Mouse (Mus musculus): ENCODE measurements around the gene 2010300C02Rik. TPM values are rescaled to one million over a fixed set of nuclear protein-coding genes. Genes with fewer than 3 reads are reported as not detected.
"Not testable (repeated sequence)": the region's sequence is repeated elsewhere in the genome, so short reads cannot be mapped to it uniquely, and the experiment has no call there.

2010300C02Rik gene
- total RNA-seq, 1 experiment from 2014 or later: not detected

DNA sequence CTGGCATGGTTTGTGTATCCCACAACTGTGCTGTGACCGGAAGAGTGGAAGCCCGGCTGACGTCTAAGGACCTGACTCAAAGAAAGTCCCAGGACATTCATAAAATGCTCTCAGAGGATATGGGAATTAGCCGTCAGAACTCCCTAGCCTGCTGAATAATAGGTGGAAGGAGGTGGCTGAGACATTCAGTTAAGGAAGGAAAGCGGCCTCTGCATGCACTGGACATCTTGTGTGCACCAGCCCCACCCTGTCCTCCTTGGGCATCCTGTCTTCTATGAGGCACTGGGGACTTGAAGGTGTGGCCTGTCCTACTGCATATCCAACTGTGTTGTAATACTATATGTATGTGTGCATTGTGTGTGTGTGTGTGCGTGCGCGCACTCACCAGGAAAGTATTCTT, 87.5 kb downstream of the 2010300C02Rik start:
- ATAC-seq (replicated peaks; ENCODE audit: low read depth, poor library complexity, severe bottlenecking): no peak

DNA sequence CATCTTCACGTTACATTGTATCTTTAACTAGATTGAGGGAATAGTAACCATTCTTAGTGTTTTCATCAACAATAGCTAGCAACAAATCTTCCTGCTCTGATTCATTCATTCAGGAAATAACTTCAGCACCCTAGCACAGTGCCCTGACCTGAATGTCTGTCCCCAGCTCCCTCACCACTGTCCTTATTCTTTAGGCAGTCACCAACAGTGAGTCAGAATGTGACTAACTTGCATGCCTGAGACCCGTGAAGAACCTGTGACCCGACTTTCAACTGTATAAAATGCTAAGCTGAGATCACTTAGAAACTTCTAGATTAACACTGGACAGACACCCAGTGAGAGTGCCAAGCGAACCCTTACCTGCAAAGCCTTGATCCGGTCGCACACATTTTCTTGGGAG, 88.4 kb downstream of the 2010300C02Rik start:
- no peak for ATAC-seq (replicated peaks; ENCODE audit: low read depth, poor library complexity, severe bottlenecking)

DNA sequence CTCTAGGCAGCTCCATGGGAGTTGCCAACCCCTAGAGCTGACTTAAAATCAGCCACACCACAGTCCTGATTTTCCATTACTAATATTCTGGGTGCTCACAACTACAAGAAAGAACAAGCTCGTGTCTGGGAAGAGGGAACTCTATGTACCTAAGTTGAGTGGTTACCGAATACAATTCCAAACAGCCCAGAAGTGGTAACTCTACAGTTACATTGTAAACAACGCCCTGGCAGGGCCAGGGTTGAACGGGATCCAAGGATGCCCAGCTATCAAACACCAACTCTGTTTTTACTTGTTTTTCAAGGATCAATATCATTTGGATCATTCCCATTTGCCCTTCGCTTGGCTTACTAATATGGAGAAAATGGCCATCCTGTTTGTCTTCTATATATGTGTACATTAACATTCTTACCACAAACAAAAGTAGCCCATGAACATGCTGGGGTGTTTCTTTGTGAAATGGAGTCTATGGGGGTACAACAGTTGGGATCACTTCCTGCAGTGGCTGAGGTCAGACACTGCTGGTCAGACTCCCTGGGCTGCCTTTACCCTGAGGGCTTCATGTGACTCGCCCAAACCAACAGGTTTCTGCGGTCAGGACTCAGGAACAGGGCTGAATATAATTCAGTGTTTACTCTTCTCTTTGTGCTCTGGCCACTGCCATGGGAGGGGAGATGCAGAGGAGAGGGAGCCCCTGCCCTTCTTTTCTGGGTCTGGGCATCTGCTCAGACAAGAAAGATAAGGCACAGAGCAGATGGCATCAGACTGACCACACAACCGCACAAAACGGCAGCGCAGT, 89.3 kb downstream of the 2010300C02Rik start:
- no peak for ATAC-seq (replicated peaks; ENCODE audit: low read depth, poor library complexity, severe bottlenecking)

DNA sequence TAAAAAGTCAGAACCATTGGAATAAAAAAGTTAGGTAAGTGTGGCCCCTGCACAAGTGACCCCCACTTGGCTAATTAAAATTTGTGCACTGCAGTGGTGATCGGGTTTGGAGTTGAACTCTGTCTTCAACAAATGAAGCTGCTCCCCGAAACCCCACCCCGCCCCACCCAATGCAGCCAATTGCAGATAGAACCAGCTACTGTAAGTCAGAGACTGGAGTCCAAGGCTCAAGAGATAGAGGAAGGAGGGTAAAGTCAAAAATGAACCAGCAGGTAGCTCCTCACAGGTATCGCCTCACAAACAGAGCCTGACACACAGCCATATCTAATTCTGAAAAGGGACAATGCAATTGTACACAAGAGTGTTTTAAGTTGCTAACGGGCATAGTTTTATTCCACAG, 90.0 kb downstream of the 2010300C02Rik start:
- no peak for ATAC-seq (replicated peaks; ENCODE audit: low read depth, poor library complexity, severe bottlenecking)

DNA sequence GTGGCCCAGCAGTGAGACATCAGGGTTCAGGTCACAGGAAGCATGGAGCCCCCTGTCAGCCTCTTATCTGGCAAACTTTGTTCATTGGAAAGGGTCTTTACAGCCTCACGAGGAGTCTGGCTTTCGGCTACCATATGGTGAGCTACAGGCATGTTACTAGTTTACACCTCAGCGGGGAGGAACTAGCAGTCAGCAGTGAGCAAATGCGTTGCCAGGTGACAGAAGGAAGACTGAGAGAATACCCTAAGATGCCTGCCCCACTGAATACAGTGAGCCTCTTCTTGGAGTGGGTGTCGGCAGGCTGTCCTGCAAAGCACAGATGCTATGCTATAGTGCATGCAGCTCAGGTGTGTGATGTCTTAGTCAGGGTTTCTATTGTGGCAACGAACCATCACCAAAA, 91.1 kb downstream of the 2010300C02Rik start:
- no peak for ATAC-seq (replicated peaks; ENCODE audit: low read depth, poor library complexity, severe bottlenecking)

DNA sequence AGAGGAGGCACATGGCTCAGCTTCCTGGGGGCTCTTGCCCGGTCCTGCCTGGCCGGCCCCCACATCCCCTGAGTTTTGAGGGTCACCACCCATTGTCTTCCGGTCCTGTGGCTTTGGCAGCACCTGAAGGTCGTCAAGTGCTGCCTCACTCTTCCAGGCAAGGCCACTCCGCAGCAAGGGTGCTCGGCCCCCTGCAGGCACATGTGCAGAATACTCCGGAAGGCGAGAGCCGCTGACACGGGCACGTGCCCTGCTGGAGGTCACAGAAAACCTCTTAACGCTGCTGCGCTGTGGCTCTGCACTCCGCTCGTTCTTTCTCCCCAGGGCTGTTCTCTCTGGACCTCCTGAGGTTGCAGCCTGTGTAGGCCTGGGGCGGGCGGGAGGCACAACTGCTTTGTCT, 95.7 kb downstream of the 2010300C02Rik start:
- peak; percentile 63 for ATAC-seq (replicated peaks; ENCODE audit: low read depth, poor library complexity, severe bottlenecking)

DNA sequence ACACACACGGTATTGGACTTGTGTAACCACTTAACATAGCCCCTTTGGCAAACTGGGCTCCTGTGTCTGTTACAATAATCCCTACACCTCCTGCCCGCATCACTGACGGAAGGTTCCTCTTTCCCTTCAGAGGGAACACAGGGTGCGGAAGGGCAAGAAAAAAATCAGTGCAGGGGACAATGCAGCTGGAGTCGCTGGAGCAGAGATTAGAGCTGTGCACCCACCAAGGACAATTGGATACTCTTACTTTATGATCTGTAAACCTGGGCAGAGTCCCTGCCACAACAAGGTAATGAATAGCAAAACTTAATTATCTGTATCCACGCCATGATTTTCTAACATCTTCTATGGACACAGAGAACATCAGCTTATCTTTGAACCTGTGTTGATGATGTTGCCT, 97.8 kb downstream of the 2010300C02Rik start:
- no peak for ATAC-seq (replicated peaks; ENCODE audit: low read depth, poor library complexity, severe bottlenecking)

DNA sequence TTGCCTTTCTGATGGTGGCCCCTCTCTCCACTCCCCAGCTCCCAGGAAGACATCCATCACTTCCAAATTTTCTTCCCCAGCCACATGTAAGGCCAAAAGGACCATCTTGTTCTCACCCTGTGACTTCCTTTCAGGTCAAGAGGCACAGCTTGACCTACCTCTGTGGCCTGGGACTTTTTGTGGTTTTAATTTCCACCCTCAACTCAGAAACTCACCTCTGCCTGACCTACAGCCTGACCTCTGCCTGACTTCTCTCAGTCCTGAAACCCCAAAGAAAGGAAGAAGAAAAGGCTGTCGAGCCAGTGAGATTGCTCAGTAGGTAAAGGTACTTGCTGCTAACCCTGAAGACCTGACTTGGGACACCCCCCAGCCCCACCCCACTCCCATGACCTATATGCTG, 100.3 kb downstream of the 2010300C02Rik start:
- no peak for ATAC-seq (replicated peaks; ENCODE audit: low read depth, poor library complexity, severe bottlenecking)

DNA sequence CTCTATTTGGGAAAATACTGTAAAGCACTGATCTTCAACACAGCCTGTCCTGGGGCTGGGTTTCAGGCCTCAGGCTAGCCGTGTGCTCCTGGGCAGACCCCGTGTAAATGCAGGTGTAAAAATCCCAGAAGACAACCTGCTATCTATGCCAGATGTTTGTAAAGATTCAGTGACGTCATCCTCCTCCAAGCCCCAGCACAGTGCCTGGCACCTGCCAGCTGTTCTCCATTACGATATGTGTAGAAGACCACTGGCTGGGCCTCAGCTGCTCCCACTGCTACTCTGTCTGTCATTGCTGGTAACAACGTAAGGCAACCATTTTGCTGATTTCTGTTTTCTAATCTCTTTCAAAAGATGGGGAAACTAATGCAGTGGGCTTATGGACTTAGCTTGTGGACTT, 102.8 kb downstream of the 2010300C02Rik start:
- ATAC-seq (replicated peaks; ENCODE audit: low read depth, poor library complexity, severe bottlenecking): no peak

DNA sequence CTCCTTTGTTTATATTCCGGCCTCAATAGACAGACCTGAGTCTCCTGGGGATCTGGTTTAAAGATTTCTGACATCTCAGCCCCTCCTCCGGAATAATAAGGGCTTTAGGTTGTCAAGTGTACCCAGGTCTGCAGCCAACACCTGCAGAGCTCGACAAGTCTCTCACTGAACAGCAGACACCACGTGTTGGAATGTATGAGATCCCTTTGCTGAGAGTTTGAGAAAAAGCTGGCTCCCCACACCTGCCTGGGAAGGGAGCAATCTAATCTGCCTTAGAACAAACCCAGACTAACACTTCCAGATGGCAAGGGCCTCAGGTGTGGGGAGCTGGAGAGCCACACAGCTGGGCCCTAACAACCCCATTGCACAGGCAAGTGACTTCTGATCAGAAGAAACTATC, 103.3 kb downstream of the 2010300C02Rik start:
- no peak for ATAC-seq (replicated peaks; ENCODE audit: low read depth, poor library complexity, severe bottlenecking)

DNA sequence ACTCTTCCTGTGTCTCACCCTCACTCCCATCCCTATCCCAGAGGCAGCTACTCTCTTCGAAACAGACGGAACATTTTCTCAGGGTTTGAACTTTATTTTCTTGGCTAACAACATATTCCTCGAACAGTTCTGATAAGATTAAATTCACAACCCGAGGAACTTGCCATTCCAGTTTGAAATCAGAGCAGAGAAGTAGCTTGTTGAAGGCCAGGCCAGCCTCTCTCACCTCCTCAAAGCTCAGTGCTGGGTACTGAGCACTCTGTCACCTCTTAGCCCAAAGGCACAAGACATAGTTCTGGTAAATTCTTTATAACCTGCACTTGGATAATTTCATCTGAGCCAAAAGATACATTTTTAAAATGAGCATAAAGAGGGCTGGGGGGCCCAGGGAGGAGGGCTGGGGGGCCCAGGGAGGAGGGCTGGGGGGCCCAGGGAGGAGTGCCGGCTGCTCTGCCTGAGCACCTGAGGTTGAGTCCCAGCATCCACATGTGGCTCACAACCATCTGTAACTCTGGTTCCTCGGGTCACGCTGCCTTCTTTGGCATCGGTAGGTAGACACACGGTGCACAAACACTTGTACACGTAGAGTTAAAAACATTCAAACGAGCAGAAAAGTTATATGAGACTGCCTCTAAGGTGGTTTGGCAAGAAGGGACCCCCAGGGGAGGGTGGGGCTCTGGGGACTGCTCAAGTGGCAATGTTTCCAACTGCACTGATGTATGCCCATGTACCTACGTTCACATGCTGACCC, 104.4 kb downstream of the 2010300C02Rik start:
- no peak for ATAC-seq (replicated peaks; ENCODE audit: low read depth, poor library complexity, severe bottlenecking)

DNA sequence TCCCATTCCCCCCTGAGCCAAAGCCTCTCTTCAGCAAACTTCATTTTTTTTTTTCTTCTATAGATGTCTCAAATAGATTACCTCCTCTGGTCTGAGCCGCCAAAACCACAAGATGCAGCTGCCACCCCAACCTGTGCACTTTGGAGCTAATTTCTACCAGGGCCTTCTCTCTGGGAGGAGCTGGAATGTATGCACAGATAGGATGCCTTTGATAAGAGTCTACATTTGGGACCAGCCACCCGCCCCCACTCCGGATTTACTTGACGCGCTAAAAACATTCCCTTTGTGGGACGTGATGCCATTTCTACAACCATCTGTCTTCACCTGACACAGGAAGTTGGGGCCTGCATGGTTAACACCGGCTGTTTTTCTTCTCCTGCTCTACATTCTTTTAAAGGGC, 105.0 kb downstream of the 2010300C02Rik start:
- ATAC-seq (replicated peaks; ENCODE audit: low read depth, poor library complexity, severe bottlenecking): no peak

DNA sequence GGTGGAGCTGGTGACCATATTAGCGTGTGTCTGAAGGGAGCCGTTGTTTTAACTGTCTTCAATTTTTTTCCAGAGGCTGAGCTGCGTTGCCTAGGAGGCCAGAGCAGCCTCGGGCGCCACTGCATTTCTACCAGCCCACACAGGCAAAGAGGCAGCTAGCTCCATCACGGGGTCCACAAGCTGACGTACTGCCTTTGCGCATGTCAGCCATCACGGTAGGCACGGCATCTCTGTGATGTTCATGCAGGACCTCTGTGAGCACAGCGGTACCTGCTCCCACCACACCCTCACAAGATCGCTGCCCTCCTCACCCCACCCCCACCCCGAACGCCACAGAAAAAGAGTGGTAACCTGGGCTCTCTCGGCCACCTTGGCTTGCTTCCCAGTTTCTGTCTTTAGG, 105.8 kb downstream of the 2010300C02Rik start:
- peak; percentile 20; the same call in 1 of the 2 replicates for ATAC-seq (replicated peaks; ENCODE audit: low read depth, poor library complexity, severe bottlenecking)

DNA sequence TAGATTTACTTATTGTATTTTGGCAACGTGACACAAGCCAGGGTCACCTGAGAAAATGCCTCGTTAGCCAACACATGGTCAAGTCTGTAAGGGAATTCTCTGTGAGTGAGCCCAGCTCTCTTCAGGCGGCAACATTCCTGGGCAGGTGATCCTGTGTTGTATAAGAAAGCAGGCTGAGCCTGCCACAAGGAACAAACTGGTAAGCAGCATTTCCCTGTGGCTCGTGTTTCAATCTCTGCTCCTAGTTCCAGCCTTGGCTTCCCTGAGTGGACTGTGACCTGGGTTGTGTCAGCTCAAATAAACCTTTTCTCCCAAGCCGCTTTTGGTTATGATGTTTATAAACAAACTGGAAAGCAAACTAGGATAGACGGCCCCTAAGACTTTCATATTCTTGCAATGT, 108.9 kb downstream of the 2010300C02Rik start:
- ATAC-seq (replicated peaks; ENCODE audit: low read depth, poor library complexity, severe bottlenecking): no peak

DNA sequence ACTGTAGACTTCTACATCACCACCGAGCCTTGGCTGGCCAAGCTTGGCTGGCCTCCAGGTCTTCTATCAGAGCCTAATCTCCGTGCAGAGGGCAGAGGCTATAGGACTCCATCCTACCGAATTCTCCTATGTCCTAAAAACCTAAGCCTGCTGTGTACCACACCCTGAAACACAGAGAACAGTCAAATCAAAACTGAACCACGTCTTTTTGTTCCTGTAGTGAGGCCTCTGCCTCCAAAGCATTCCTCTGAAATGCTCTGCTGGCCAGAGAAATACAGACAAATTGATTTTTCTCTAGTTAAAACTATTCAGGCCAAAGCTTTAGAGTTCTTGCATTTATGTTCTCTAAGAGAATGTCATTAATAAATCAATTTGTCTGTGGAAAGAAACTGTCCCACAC, 109.6 kb downstream of the 2010300C02Rik start:
- ATAC-seq (replicated peaks; ENCODE audit: low read depth, poor library complexity, severe bottlenecking): no peak

DNA sequence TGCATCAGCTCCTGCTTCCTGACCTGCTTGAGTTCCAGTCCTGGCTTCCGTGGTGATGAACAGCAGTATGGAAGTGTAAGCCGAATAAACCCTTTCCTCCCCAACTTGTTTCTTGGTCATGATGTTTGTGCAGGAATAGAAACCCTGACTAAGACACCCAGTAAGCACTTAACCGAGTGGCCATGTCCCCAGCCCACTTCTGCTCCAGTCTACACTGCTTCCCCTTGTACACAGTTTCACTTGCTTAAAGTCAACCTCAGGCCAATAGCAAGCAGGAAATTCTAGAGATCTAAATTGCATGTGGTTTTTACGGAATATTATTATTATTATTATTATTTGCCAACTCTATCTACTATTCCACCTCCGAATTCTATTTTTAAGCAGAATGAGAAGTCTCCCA, 114.2 kb downstream of the 2010300C02Rik start:
- ATAC-seq (replicated peaks; ENCODE audit: low read depth, poor library complexity, severe bottlenecking): not testable (repeated sequence)

DNA sequence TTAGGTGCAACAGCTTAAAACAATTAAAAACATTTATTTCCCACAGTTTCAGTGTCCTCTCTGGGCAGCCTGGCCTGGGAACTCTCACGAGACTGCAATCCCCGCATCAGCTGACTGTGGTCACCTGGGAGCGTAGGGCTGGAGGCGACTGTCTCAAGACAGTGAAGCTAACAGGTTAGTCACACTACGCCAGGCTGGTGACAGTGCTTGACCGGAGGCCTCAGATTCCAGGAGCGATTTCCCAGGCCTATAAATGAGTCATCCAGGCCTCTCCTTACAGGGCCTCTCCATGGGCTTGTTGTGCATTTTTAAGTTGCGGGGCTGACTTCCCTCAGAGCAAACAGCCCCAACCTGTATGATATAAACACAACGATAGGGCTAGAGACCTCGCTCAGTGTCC, 116.7 kb downstream of the 2010300C02Rik start:
- ATAC-seq (replicated peaks; ENCODE audit: low read depth, poor library complexity, severe bottlenecking): no peak

DNA sequence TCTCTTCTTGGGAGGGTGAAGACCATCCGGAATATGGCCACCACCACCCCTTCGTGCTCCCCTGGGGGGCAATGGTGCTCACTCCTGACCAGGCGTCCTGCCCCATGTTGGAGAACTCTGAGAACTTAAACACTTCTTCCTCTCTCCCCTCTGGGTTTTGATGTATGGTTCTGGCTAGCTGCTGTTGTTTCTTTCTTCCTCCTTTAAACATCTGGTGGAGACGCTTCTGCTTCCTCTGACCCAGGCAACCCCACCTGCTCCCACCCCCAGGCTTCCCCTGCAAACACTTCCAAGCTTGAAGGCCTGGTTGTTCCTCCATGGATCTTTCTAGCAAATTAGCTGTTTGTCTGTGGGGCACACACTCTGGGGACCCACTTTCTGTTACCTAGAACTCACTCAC, 117.6 kb downstream of the 2010300C02Rik start:
- ATAC-seq (replicated peaks; ENCODE audit: low read depth, poor library complexity, severe bottlenecking): peak; percentile 47; the same call in 1 of the 2 replicates

DNA sequence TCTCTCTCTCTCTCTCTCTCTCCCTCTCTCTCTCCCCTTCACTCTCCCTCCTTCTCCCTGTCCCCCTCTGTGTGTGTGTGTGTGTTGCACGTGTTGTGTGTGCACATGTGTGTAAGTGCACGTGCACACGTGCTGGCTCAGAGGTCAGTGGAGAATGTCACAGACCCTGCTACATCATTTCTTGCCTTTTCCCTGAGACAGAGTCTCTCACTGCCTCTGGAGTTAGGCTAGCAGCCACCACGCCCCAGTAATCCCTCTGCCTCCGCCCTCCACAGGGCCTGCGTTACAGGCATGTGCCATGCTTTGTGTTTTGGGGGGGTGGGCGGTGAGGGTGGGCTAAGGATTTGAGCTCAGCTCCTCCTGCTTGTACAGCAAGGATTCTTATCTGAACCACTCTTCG, 118.4 kb downstream of the 2010300C02Rik start:
- no peak for ATAC-seq (replicated peaks; ENCODE audit: low read depth, poor library complexity, severe bottlenecking)

DNA sequence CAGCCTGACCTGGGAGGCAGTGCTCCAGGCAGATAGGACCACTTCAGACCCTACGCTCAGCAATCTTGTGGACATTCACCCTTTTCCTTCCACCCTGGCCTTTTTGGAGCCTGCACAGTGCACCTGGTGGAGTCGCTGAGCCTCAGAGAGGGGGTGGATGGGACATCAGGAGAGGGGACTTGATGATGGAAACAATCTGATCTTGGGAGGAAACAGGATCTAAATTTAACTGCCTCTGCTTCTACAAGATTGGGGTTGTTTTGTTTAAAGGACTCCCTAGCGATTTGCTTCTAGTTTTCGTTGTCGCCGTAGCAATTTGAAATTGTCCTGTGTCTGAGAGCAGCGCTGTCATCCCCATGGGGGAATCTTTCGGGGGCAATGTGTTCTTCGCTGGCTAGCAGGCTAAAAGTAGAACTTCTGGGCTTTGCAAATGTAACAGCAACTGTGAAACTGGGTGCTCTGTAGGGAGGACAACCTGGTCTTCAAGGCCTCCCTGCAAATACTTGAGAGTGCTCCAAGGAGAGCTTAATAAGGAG, 119.2 kb downstream of the 2010300C02Rik start:
- no peak for ATAC-seq (replicated peaks; ENCODE audit: low read depth, poor library complexity, severe bottlenecking)

DNA sequence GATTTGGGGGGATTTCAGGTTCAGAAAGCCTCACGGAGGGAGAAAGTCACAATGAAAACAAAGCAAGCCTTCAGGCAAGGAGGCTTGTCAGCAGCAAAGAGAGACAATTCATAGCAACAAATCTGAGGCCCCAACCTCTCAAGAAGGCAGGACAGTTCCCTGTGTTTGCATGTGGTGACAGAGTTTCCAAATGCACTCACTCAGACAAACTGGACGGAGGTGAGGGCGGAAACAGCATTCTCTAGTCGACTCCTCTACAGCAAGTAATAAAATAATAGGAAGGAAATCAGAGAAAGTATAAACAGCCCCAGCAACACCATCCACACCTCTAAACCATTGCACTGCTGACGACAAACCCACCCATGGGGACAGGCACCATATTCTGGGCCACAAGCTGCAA, 120.9 kb downstream of the 2010300C02Rik start:
- ATAC-seq (replicated peaks; ENCODE audit: low read depth, poor library complexity, severe bottlenecking): no peak
